13 mouse cellular contexts compared by ENCODE assay signal in genomic region chr1:134289598-134290099, GRCm38 (mm10). TPM values are rescaled to one million over a fixed set of nuclear protein-coding genes. Genes with fewer than 3 reads are reported as not detected.
DNase-seq lines count a peak whose midpoint lies in the region; ATAC-seq and TF ChIP-seq lines count a peak whose summit lies in the region.
"Had no signal": no experiment of that assay in that cellular context is flagged by ENCODE, and none has a peak within 500 bp of the region (broad histone marks: within the 10 kb centered on the region; RNA-seq: fewer than 3 reads in every experiment).

Gene Myog, plus strand, starts transcription at chr1:134289989.

- H3K4me3 ChIP-seq in kidney, embryonic 15.5 days (replicated peaks): no peak within 1 kb of the TSS
- peak within 1 kb of the TSS; percentile 51 for H3K4me3 ChIP-seq in E14TG2a.4 (replicated peaks; ENCODE audit: low read length)
- H3K4me3 ChIP-seq in embryonic facial prominence, embryonic 12.5 days: no peak within 1 kb of the TSS
- no peak within 1 kb of the TSS for H3K4me3 ChIP-seq in limb, embryonic 10.5 days
- H3K4me3 ChIP-seq: intestine, embryonic 15.5 days; megakaryocyte, embryonic 14.5 days had no signal

- no peaks in the 10 kb centered on the region for H3K27me3 ChIP-seq in kidney, embryonic 15.5 days
- peaks cover 23% of the 10 kb centered on the region for H3K27me3 ChIP-seq in E14TG2a.4 (ENCODE audit: insufficient read depth, low read length)
- 0 out of 2 replicates have a peak, but pooled peaks cover 2% of the 10 kb centered on the region for H3K27me3 ChIP-seq in embryonic facial prominence, embryonic 12.5 days
- 0 out of 2 replicates have a peak, but pooled peaks cover 6% of the 10 kb centered on the region for H3K27me3 ChIP-seq in limb, embryonic 10.5 days (ENCODE audit: low read depth, poor library complexity, severe bottlenecking)
- H3K27me3 ChIP-seq: intestine, embryonic 15.5 days had no signal

- no peaks in the 10 kb centered on the region for H3K9me3 ChIP-seq in kidney, embryonic 15.5 days (replicated peaks)
- H3K9me3 ChIP-seq in E14TG2a.4 (ENCODE audit: low read length): no peaks in the 10 kb centered on the region
- H3K9me3 ChIP-seq in embryonic facial prominence, embryonic 12.5 days: no peaks in the 10 kb centered on the region
- no peaks in the 10 kb centered on the region for H3K9me3 ChIP-seq in limb, embryonic 10.5 days (replicated peaks)
- H3K9me3 ChIP-seq: intestine, embryonic 15.5 days; megakaryocyte, embryonic 14.5 days had no signal

- no peaks in the 10 kb centered on the region for H3K36me3 ChIP-seq in kidney, embryonic 15.5 days
- H3K36me3 ChIP-seq in E14TG2a.4 (ENCODE audit: insufficient read depth, low read length): no peaks in the 10 kb centered on the region
- no peaks in the 10 kb centered on the region for H3K36me3 ChIP-seq in embryonic facial prominence, embryonic 12.5 days
- no peaks in the 10 kb centered on the region for H3K36me3 ChIP-seq in limb, embryonic 10.5 days
- H3K36me3 ChIP-seq: intestine, embryonic 15.5 days had no signal

- no peak for TF ChIP-seq CTCF in E14TG2a.4 (conservative IDR thresholded peaks at IDR 0.05; ENCODE audit: low read length)

- WGBS in kidney, embryonic 15.5 days: 24% methylated on average over 11 of the region's 11 CpGs
- 10% methylated on average over 11 of the region's 11 CpGs for WGBS in embryonic facial prominence, embryonic 12.5 days
- WGBS in limb, embryonic 10.5 days: 34% methylated on average over 11 of the region's 11 CpGs

- H3K27ac ChIP-seq in kidney, embryonic 15.5 days: no peak within 1 kb of the TSS
- H3K27ac ChIP-seq in embryonic facial prominence, embryonic 12.5 days: peak within 1 kb of the TSS; percentile 69
- H3K27ac ChIP-seq in limb, embryonic 10.5 days: peak within 1 kb of the TSS; percentile 53
- H3K27ac ChIP-seq: intestine, embryonic 15.5 days had no signal

- H3K4me2 ChIP-seq in kidney, embryonic 15.5 days: no peak within 1 kb of the TSS
- H3K4me2 ChIP-seq in embryonic facial prominence, embryonic 12.5 days (replicated peaks): peak within 1 kb of the TSS; percentile 11; the same call in 1 of the 2 replicates
- H3K4me2 ChIP-seq: intestine, embryonic 15.5 days; lung, embryonic 14.5 days had no signal

- peak; percentile 53 for ATAC-seq in kidney, embryonic 15.5 days (replicated peaks; ENCODE audit: low FRiP score)
- peak; percentile 53; the same call in 1 of the 2 replicates for ATAC-seq in embryonic facial prominence, embryonic 12.5 days (ENCODE audit: insufficient number of reproducible peaks, insufficient read depth, low FRiP score, low TSS enrichment)
- ATAC-seq in inflammation-experienced regulatory T-cells, adult 6 months: no peak
- ATAC-seq: forebrain, postnatal 0 days; intestine, embryonic 15.5 days had no signal

- no peak for DNase-seq in kidney, adult 11 months
- DNase-seq in limb, embryonic 10.5 days (ENCODE audit: low spot score): no peak
- DNase-seq in cerebellum, adult 9-10 months: no peak
- DNase-seq: cerebellum, adult 18-20 months; forebrain, postnatal 0 days; layer of hippocampus, adult 9-11 months; lung, embryonic 14.5 days had no signal

- peaks cover 23% of the 10 kb centered on the region for H3K4me1 ChIP-seq in kidney, embryonic 15.5 days
- H3K4me1 ChIP-seq in E14TG2a.4 (replicated peaks; ENCODE audit: low read depth, low read length): peaks cover 50% of the 10 kb centered on the region
- H3K4me1 ChIP-seq in embryonic facial prominence, embryonic 12.5 days: peaks cover 23% of the 10 kb centered on the region
- peaks cover 41% of the 10 kb centered on the region for H3K4me1 ChIP-seq in limb, embryonic 10.5 days

- no peak within 1 kb of the TSS for H3K9ac ChIP-seq in kidney, embryonic 15.5 days
- no peak within 1 kb of the TSS for H3K9ac ChIP-seq in embryonic facial prominence, embryonic 12.5 days
- H3K9ac ChIP-seq: forebrain, postnatal 0 days; intestine, embryonic 15.5 days; lung, embryonic 14.5 days had no signal

RNA-seq across cellular contexts. Expression of gene Myog, which starts in this region (rescaled TPM):
- polyA plus RNA-seq in kidney, embryonic 15.5 days (2015; fragmentation: Nextera tagmentation; extraction: Ambion mirVana): 13.1 and 19.9 TPM in 2 replicates
- 62.9 and 76.2 TPM in 2 replicates for polyA plus RNA-seq in embryonic facial prominence, embryonic 12.5 days (2016; fragmentation: Nextera tagmentation; extraction: Ambion mirVana)
- 2.0 and 16.0 TPM in 2 replicates for polyA plus RNA-seq in limb, embryonic 10.5 days (2016; fragmentation: Nextera tagmentation; extraction: Ambion mirVana)
- polyA plus RNA-seq in inflammation-experienced regulatory T-cells, adult 6 months (2017; shearing (Covaris generic)): not detected
- polyA plus RNA-seq: lung, embryonic 14.5 days had no signal
